Mouse (Mus musculus) lung, postnatal 0 days (tissue): ENCODE data around the gene Defb35. TPM values are rescaled to one million over a fixed set of nuclear protein-coding genes. Genes with fewer than 3 reads are reported as not detected.
"Not testable (repeated sequence)": the region's sequence is repeated elsewhere in the genome, so short reads cannot be mapped to it uniquely, and the experiment has no call there.

Experiments used
- ATAC-seq: fragments of 200-750 bp; cut with Nextera tagmentation; 2 replicates; pipeline ENCODE4 v1.8.0; 2017; ENCODE audit warnings: moderate library complexity
- DNase-seq: peaks from one replicate; pipeline ENCODE4 v3.0.0-alpha.2; 2016; ENCODE audit warnings: low spot score
- H3K27ac ChIP-seq: fragments of 300-500 bp; sonication (generic); 2 replicates; pipeline ENCODE4 v1.5.1; 2014; ENCODE audit warnings: antibody characterized with exemption, mild to moderate bottlenecking, low read length, mixed read lengths
- H3K27me3 ChIP-seq: fragments of 300-500 bp; sonication (generic); replicated peaks from 2 replicates; pipeline ENCODE4 v1.6.1; 2014; ENCODE audit warnings: low read length, mixed read lengths; ENCODE audit not compliant: insufficient read depth
- H3K36me3 ChIP-seq: fragments of 300-500 bp; sonication (generic); 2 replicates; pipeline ENCODE4 v1.6.1; 2014; ENCODE audit warnings: low read length, mixed read lengths; ENCODE audit not compliant: insufficient read depth
- H3K4me1 ChIP-seq: fragments of 300-500 bp; sonication (generic); 2 replicates; pipeline ENCODE4 v1.6.1; 2014; ENCODE audit warnings: antibody characterized with exemption, low read depth, low read length, mixed read lengths; ENCODE audit not compliant: insufficient read depth
- H3K4me2 ChIP-seq: fragments of 300-500 bp; sonication (generic); replicated peaks from 2 replicates; pipeline ENCODE4 v1.6.1; 2014; ENCODE audit warnings: low read depth, mild to moderate bottlenecking, low read length, moderate library complexity, mixed read lengths
- H3K4me3 ChIP-seq: fragments of 300-500 bp; sonication (generic); 2 replicates; pipeline ENCODE4 v1.5.1; 2014; ENCODE audit warnings: low read depth, low read length
- H3K9ac ChIP-seq: fragments of 300-500 bp; sonication (generic); replicated peaks from 2 replicates; pipeline ENCODE4 v1.6.1; 2014; ENCODE audit warnings: low read depth, mild to moderate bottlenecking
- H3K9me3 ChIP-seq: fragments of 300-500 bp; sonication (generic); 2 replicates; pipeline ENCODE4 v1.6.1; 2016; ENCODE audit warnings: low read length, mixed read lengths
- CTCF ChIP-seq: IDR thresholded peaks from 2 replicates; pipeline ENCODE4 v1.5.1; 2016; ENCODE audit warnings: antibody characterized with exemption, mild to moderate bottlenecking
- EP300 ChIP-seq: IDR thresholded peaks from 2 replicates; pipeline ENCODE4 v1.6.1; 2016; ENCODE audit warnings: antibody characterized with exemption, mild to moderate bottlenecking, control low read depth
- WGBS: fragments of 180-500 bp; shearing (Covaris S2); extraction: QIAGEN DNeasy Blood & Tissue Kit; methylation state at CpG from one replicate; pipeline ENCODE4 v1.1.7; 2014; 5-methylcytosine and 5-hydroxymethylcytosine counted together
- polyA plus RNA-seq: library from polyadenylated mRNA; unstranded; fragments of >200 nt; fragmentation: Nextera tagmentation; extraction: Ambion mirVana; gene quantifications from 2 replicates; pipeline ENCODE4 v1.2.1, GENCODE M21; 2015

Gene Defb35
- not detected in 2 replicates for polyA plus RNA-seq

DNA sequence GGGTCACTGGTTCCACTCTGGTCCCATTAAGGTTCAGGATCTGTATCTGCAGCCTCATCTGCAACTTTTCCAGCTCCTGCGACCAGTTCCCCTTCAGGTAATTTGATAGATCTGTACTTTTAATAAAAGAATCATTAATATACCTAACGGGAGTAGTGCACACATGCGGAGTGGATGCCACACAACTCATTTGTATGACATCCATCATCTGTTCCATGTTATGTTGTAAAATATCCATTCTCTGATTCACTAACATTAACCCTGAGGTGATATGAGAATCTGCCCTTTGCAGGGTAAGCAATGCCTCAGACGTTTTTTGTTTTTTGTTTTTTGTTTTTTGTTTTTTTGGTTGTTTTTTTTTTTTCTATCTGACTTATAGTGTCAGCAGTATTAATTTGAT, at the start of gene Defb35:
Gene Defb35 (plus strand): TSS at position 301 of the 400 bp plus-strand sequence.
- H3K36me3 ChIP-seq, H3K9ac ChIP-seq, DNase-seq, H3K4me3 ChIP-seq, ATAC-seq, H3K9me3 ChIP-seq, H3K27me3 ChIP-seq, H3K4me1 ChIP-seq, H3K27ac ChIP-seq, H3K4me2 ChIP-seq: not testable (repeated sequence)
- 68% methylated on average over 4 of the region's 4 CpGs for WGBS

- H3K36me3 ChIP-seq, DNase-seq, H3K9me3 ChIP-seq, H3K4me3 ChIP-seq, H3K27me3 ChIP-seq, H3K4me1 ChIP-seq, H3K27ac ChIP-seq, H3K9ac ChIP-seq, H3K4me2 ChIP-seq, ATAC-seq: not testable (repeated sequence)
These were observed 31.9 kb upstream of the Defb35 start, which contains the start of gene Defb11 for GRCm38 (mm10) chr8:21906290-21906689. Gene Defb11, minus strand, starts transcription at chr8:21906412.

DNA sequence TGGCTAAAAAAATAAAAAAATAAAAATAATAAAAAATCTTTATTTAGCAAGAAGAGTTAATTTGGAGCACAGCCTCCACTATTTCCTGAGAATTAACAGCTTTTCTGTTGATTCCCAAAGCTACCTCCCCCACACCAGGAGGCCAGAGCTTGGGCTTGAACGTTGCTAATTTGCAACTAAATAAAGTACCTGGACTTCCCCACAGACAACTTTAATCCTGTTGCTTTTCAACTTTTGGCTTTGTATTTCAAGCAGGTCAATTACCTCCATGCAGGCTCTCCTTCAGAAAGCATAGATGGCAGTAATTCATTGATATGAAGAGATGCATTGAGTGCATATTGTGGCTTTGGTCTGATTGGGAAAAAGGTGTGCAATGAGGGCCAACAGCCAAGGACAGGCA, 26.2 kb upstream of the Defb35 start:
- H3K27ac ChIP-seq: no peak overlapping the region
- 7% methylated on average over 1 of the region's 1 CpGs for WGBS
- H3K9me3 ChIP-seq: no peaks in the 10 kb centered on the region
- no peak for ATAC-seq
- no peaks in the 10 kb centered on the region for H3K27me3 ChIP-seq
- H3K4me3 ChIP-seq: no peak overlapping the region
- no peak for DNase-seq
- no peak for TF ChIP-seq CTCF
- no peak for TF ChIP-seq EP300
- H3K4me1 ChIP-seq: no peaks in the 10 kb centered on the region
- no peak overlapping the region for H3K9ac ChIP-seq
- H3K36me3 ChIP-seq: no peaks in the 10 kb centered on the region
- H3K4me2 ChIP-seq: no peak overlapping the region

DNA sequence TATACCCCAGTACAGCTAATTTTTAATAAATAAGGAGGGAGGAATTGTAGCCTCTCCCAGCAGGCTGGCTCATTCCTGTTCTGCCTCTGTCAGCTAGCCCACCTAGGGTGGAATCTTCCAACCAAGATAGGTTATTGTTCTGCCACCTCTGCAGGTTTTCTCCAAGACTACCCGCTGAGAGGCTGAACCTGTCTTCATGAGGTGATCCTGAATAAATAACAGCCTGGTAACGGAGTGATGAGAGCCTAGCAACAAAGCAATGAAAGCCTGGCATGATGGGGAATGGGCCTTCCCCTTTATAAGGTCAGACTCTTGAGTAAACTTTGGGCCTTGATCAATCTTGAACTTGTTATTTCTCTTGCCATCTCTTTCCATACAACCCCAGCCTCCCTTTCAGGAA, 25.6 kb upstream of the Defb35 start:
- H3K27ac ChIP-seq: no peak overlapping the region
- H3K9ac ChIP-seq: no peak overlapping the region
- no peak for TF ChIP-seq EP300
- no peak for TF ChIP-seq CTCF
- no peaks in the 10 kb centered on the region for H3K36me3 ChIP-seq
- no peaks in the 10 kb centered on the region for H3K4me1 ChIP-seq
- no peak overlapping the region for H3K4me3 ChIP-seq
- no peak for DNase-seq
- no peak for ATAC-seq
- WGBS: 19% methylated on average over 2 of the region's 2 CpGs
- H3K4me2 ChIP-seq: no peak overlapping the region
- H3K27me3 ChIP-seq: no peaks in the 10 kb centered on the region
- H3K9me3 ChIP-seq: no peaks in the 10 kb centered on the region

GRCm38 (mm10) chr8:21915625-21916024, 22.5 kb upstream of the Defb35 start:
- Histone ChIP-seq H3K4me2 (no peak overlapping the region), H3K27ac (no peak overlapping the region), H3K9ac (no peak overlapping the region), H3K36me3 (no peaks in the 10 kb centered on the region), H3K4me3 (no peak overlapping the region), H3K9me3 (no peaks in the 10 kb centered on the region), H3K4me1 (no peaks in the 10 kb centered on the region), H3K27me3 (no peaks in the 10 kb centered on the region)
- TF ChIP-seq CTCF: no peak
- TF ChIP-seq EP300: no peak
- no peak for DNase-seq
- ATAC-seq: no peak
- 76% methylated on average over 3 of the region's 3 CpGs for WGBS

DNA sequence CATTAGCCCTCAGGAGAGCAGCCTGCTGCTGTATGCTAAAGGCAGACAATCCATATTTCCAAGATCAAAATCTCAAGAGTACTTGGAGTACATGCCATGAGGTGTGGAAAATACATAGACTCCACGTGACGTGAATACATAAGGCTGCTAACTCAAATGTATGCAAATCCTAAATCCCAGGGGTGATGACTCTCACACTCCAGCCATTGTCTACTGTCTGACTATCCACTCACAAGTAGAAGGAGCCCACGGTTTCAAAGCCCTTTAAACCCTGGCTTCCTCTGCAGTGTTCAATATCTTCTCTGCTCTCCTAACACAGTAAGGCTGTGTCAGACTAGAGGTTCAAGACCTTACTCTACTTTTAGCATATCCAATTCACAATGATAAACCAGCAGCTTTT, 7.4 kb upstream of the Defb35 start:
- H3K27ac ChIP-seq, H3K36me3 ChIP-seq, H3K4me1 ChIP-seq, H3K9me3 ChIP-seq, DNase-seq, ATAC-seq, H3K9ac ChIP-seq, H3K4me2 ChIP-seq, H3K27me3 ChIP-seq, H3K4me3 ChIP-seq: not testable (repeated sequence)
- WGBS: 74% methylated on average over 3 of the region's 3 CpGs

DNA sequence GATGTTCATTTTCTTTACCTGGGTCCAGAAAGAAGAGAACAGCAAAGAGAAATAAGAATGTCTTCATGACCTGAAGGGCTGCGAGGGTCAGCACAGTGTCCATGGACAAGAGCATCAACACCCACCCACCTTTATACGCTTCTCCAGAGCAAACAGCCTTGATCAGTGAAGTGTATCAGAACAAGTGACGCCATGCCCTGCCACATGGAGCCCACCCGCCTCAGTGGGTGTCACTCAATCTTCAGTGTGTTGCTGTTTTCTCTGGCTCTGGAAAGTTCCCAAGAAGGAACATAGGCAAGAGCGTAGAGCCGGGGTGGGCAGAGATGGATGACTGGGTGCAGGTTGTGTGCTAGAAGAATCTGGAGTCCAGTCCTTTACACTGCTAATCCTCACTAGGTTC, 5.5 kb upstream of the Defb35 start, which contains the start of gene Defb15:
Gene Defb15 (minus strand): TSS at position 101 of the 400 bp plus-strand sequence.
- H3K27me3 ChIP-seq: no peaks in the 10 kb centered on the region
- H3K9me3 ChIP-seq: no peaks in the 10 kb centered on the region
- H3K36me3 ChIP-seq: no peaks in the 10 kb centered on the region
- no peak for DNase-seq
- no peaks in the 10 kb centered on the region for H3K4me1 ChIP-seq
- H3K4me2 ChIP-seq: no peak within 1 kb of the TSS
- no peak within 1 kb of the TSS for H3K4me3 ChIP-seq
- TF ChIP-seq CTCF: no peak
- TF ChIP-seq EP300: no peak
- no peak within 1 kb of the TSS for H3K9ac ChIP-seq
- H3K27ac ChIP-seq: no peak within 1 kb of the TSS
- 87% methylated on average over 6 of the region's 6 CpGs for WGBS
- ATAC-seq: no peak
